Mouse (Mus musculus): ENCODE results near the gene 2810021J22Rik. TPM values are rescaled to one million over a fixed set of nuclear protein-coding genes. Genes with fewer than 3 reads are reported as not detected.

2810021J22Rik gene
- polyA plus RNA-seq, 1 experiment from 2014 or later: 4.6 TPM

DNA sequence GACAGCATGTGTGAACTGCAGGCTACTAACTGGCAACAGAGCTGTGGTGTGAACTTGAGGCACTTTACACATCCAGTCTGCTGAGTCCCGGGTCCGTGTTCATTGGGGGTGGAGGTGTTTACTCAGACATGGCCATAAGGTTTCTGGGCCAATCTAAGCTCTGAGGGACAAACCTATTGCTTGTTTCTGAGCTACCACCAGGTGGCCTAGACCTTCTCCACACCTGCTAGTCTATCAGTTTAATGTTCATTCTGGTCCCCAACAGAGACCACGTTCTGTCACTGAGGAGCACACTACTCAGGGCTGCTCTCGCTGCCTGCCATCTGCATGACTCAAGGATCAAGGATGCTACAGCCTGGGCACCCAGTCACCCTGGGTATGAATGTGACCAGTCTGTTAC is 64.6 kb downstream of the 2810021J22Rik start:
- Histone ChIP-seq H3K27me3 (ENCODE audit: control insufficient read depth, insufficient read depth, low read length) (no peaks in the 10 kb centered on the region), H3K9ac (ENCODE audit: low read depth, low read length) (no peak overlapping the region), H3K9me3 (replicated peaks; ENCODE audit: control insufficient read depth, low read length) (no peaks in the 10 kb centered on the region), H3K27ac (ENCODE audit: low read depth, low read length) (no peak overlapping the region), H3K4me1 (ENCODE audit: control insufficient read depth, insufficient read depth, low read length) (no peaks in the 10 kb centered on the region), H3K4me3 (ENCODE audit: low read depth, low read length) (no peak overlapping the region), H3K36me3 (ENCODE audit: control insufficient read depth, insufficient read depth, low read length) (peaks cover 20% of the 10 kb centered on the region), H3K4me2 (no peak overlapping the region)
- WGBS (ENCODE audit: insufficient replicate concordance): 71% methylated on average over 4 of the region's 4 CpGs
- no peak for ATAC-seq (replicated peaks; ENCODE audit: insufficient number of reproducible peaks, low FRiP score, low TSS enrichment)

Other genes starting within 250 kb of the 2810021J22Rik start
- gene Olfr323, start 236.7 kb upstream of the 2810021J22Rik start, polyA plus RNA-seq (2014; fragmentation: Nextera tagmentation; extraction: Ambion mirVana): not detected in 2 replicates
- gene Trim58, start 226.8 kb upstream of the 2810021J22Rik start, polyA plus RNA-seq (2014; fragmentation: Nextera tagmentation; extraction: Ambion mirVana): 0.74 and 1.6 TPM in 2 replicates
- not detected in 2 replicates for gene Olfr322, start 208.4 kb upstream of the 2810021J22Rik start, polyA plus RNA-seq (2014; fragmentation: Nextera tagmentation; extraction: Ambion mirVana)
- not detected in 2 replicates for gene Olfr320, start 186.1 kb upstream of the 2810021J22Rik start, polyA plus RNA-seq (2014; fragmentation: Nextera tagmentation; extraction: Ambion mirVana)
- not detected in 2 replicates for gene Olfr319, start 168.1 kb upstream of the 2810021J22Rik start, polyA plus RNA-seq (2014; fragmentation: Nextera tagmentation; extraction: Ambion mirVana)
- gene Olfr318, start 143.2 kb upstream of the 2810021J22Rik start, polyA plus RNA-seq (2014; fragmentation: Nextera tagmentation; extraction: Ambion mirVana): not detected in 2 replicates
- not detected in 2 replicates for gene Olfr317, start 128.0 kb upstream of the 2810021J22Rik start, polyA plus RNA-seq (2014; fragmentation: Nextera tagmentation; extraction: Ambion mirVana)
- gene Olfr316, start 114.5 kb upstream of the 2810021J22Rik start, polyA plus RNA-seq (2014; fragmentation: Nextera tagmentation; extraction: Ambion mirVana): not detected in 2 replicates
- not detected in 2 replicates for gene Olfr315, start 94.0 kb upstream of the 2810021J22Rik start, polyA plus RNA-seq (2014; fragmentation: Nextera tagmentation; extraction: Ambion mirVana)
- not detected in 2 replicates for gene Olfr314, start 84.3 kb upstream of the 2810021J22Rik start, polyA plus RNA-seq (2014; fragmentation: Nextera tagmentation; extraction: Ambion mirVana)
- 0.52 and 0.58 TPM in 2 replicates for gene Fam183b, start 65.3 kb upstream of the 2810021J22Rik start, polyA plus RNA-seq (2014; fragmentation: Nextera tagmentation; extraction: Ambion mirVana)
- gene Olfr313, start 52.2 kb upstream of the 2810021J22Rik start, polyA plus RNA-seq (2014; fragmentation: Nextera tagmentation; extraction: Ambion mirVana): not detected in 2 replicates
- gene Olfr312, start 38.0 kb upstream of the 2810021J22Rik start, polyA plus RNA-seq (2014; fragmentation: Nextera tagmentation; extraction: Ambion mirVana): not detected in 2 replicates
- 0.16 TPM in 1 of 2 replicates, not detected in the other for gene Olfr311, start 28.0 kb upstream of the 2810021J22Rik start, polyA plus RNA-seq (2014; fragmentation: Nextera tagmentation; extraction: Ambion mirVana)
- gene Gm12258, start 20.1 kb upstream of the 2810021J22Rik start, polyA plus RNA-seq (2014; fragmentation: Nextera tagmentation; extraction: Ambion mirVana): 5.1 and 5.7 TPM in 2 replicates
- gene Zfp39, start 37.0 kb downstream of the 2810021J22Rik start, polyA plus RNA-seq (2014; fragmentation: Nextera tagmentation; extraction: Ambion mirVana): 5.1 and 5.4 TPM in 2 replicates
- 0.27 TPM in 1 of 2 replicates, not detected in the other for gene Btnl10, start 50.7 kb downstream of the 2810021J22Rik start, polyA plus RNA-seq (2014; fragmentation: Nextera tagmentation; extraction: Ambion mirVana)
- 172 and 192 TPM in 2 replicates for gene Rnf187, start 71.7 kb downstream of the 2810021J22Rik start, polyA plus RNA-seq (2014; fragmentation: Nextera tagmentation; extraction: Ambion mirVana)
- 6.4 and 8.4 TPM in 2 replicates for gene Hist3h2ba, start 81.7 kb downstream of the 2810021J22Rik start, polyA plus RNA-seq (2014; fragmentation: Nextera tagmentation; extraction: Ambion mirVana)
- gene Hist3h2a, start 87.5 kb downstream of the 2810021J22Rik start, polyA plus RNA-seq (2014; fragmentation: Nextera tagmentation; extraction: Ambion mirVana): 22.5 and 23.3 TPM in 2 replicates
- gene Trim17, start 87.5 kb downstream of the 2810021J22Rik start, polyA plus RNA-seq (2014; fragmentation: Nextera tagmentation; extraction: Ambion mirVana): 1.0 and 1.1 TPM in 2 replicates
- 26.1 and 27.5 TPM in 2 replicates for gene Trim11, start 110.9 kb downstream of the 2810021J22Rik start, polyA plus RNA-seq (2014; fragmentation: Nextera tagmentation; extraction: Ambion mirVana)